Mouse (Mus musculus) midbrain, postnatal 0 days (tissue): ENCODE measurements at regions not wholly inside any gene's neighbourhood (a gene's known extent, or its start where the extent isn't known, plus 50 kb on each side); places are given as distances from the start of the nearest gene placed in this dataset.

Experiments used
- ATAC-seq: fragments of 200-750 bp; cut with Nextera tagmentation; 2 replicates; pipeline ENCODE4 v1.8.0; 2017; ENCODE audit warnings: moderate number of reproducible peaks, mild to moderate bottlenecking, moderate TSS enrichment, moderate library complexity; ENCODE audit not compliant: low FRiP score
- DNase-seq: peaks from one replicate; pipeline ENCODE4 v3.0.0-alpha.2; 2015; ENCODE audit warnings: low spot score
- H3K27ac ChIP-seq: fragments of 300-500 bp; sonication (generic); 2 replicates; pipeline ENCODE4 v1.5.1; 2014; ENCODE audit warnings: low read depth, mild to moderate bottlenecking, low read length, mixed read lengths
- H3K27me3 ChIP-seq: fragments of 300-500 bp; sonication (generic); 2 replicates; pipeline ENCODE4 v1.6.1; 2014; ENCODE audit warnings: low read length, control low read depth, mixed read lengths; ENCODE audit not compliant: insufficient read depth
- H3K36me3 ChIP-seq: fragments of 300-500 bp; sonication (generic); 2 replicates; pipeline ENCODE4 v1.6.1; 2014; ENCODE audit warnings: low read length, control low read depth, mixed read lengths; ENCODE audit not compliant: insufficient read depth
- H3K4me1 ChIP-seq: fragments of 300-500 bp; sonication (generic); 2 replicates; pipeline ENCODE4 v1.6.1; 2014; ENCODE audit warnings: mild to moderate bottlenecking, control low read depth, antibody characterized with exemption, low read length, mixed read lengths; ENCODE audit not compliant: insufficient read depth
- H3K4me2 ChIP-seq: fragments of 300-500 bp; sonication (generic); 2 replicates; pipeline ENCODE4 v1.6.1; 2014; ENCODE audit warnings: low read depth, mild to moderate bottlenecking, low read length, mixed read lengths; ENCODE audit not compliant: poor library complexity, severe bottlenecking
- H3K4me3 ChIP-seq: fragments of 300-500 bp; sonication (generic); 2 replicates; pipeline ENCODE4 v1.5.1; 2014; ENCODE audit warnings: low read depth, mild to moderate bottlenecking, low read length, moderate library complexity
- H3K9ac ChIP-seq: fragments of 300-500 bp; sonication (generic); replicated peaks from 2 replicates; pipeline ENCODE4 v1.6.1; 2014; ENCODE audit warnings: mild to moderate bottlenecking, low read length, moderate library complexity, mixed read lengths; ENCODE audit not compliant: poor library complexity, severe bottlenecking
- H3K9me3 ChIP-seq: fragments of 300-500 bp; sonication (generic); 2 replicates; pipeline ENCODE4 v1.6.1; 2016; ENCODE audit warnings: low read length, control low read depth
- CTCF ChIP-seq: IDR thresholded peaks from 2 replicates; pipeline ENCODE4 v1.5.1; 2016; ENCODE audit warnings: antibody characterized with exemption, mild to moderate bottlenecking
- WGBS: fragments of 180-500 bp; shearing (Covaris S2); extraction: QIAGEN DNeasy Blood & Tissue Kit; methylation state at CpG from one replicate; pipeline ENCODE4 v1.1.7; 2014; 5-methylcytosine and 5-hydroxymethylcytosine counted together

- DNase-seq: no peak
- H3K9ac ChIP-seq: no peak overlapping the region
- H3K36me3 ChIP-seq: no peaks in the 10 kb centered on the region
- H3K4me1 ChIP-seq: no peaks in the 10 kb centered on the region
- no peak for ATAC-seq
- H3K27me3 ChIP-seq: no peaks in the 10 kb centered on the region
- H3K9me3 ChIP-seq: no peaks in the 10 kb centered on the region
- TF ChIP-seq CTCF: no peak
- H3K27ac ChIP-seq: no peak overlapping the region
- WGBS: 91% methylated on average over 3 of the region's 3 CpGs
- no peak overlapping the region for H3K4me3 ChIP-seq
- no peak overlapping the region for H3K4me2 ChIP-seq
Observed at GRCm38 (mm10) chr1:47854372-47854771, 961.7 kb upstream of the Slc39a10 start.

GRCm38 (mm10) chr1:47853911-47854310, 961.3 kb upstream of the Slc39a10 start:
- 91% methylated on average over 4 of the region's 4 CpGs for WGBS
- ATAC-seq (no peak), DNase-seq (no peak)
- H3K36me3 ChIP-seq: no peaks in the 10 kb centered on the region
- no peaks in the 10 kb centered on the region for H3K9me3 ChIP-seq
- H3K9ac ChIP-seq: no peak overlapping the region
- no peak overlapping the region for H3K4me2 ChIP-seq
- H3K4me1 ChIP-seq: no peaks in the 10 kb centered on the region
- no peak for TF ChIP-seq CTCF
- no peak overlapping the region for H3K27ac ChIP-seq
- H3K4me3 ChIP-seq: no peak overlapping the region
- no peaks in the 10 kb centered on the region for H3K27me3 ChIP-seq

GRCm38 (mm10) chr1:47840811-47841210, 948.2 kb upstream of the Slc39a10 start:
- Histone ChIP-seq H3K4me1 (no peaks in the 10 kb centered on the region), H3K36me3 (no peaks in the 10 kb centered on the region), H3K9me3 (no peaks in the 10 kb centered on the region), H3K9ac (no peak overlapping the region), H3K4me3 (no peak overlapping the region), H3K4me2 (no peak overlapping the region), H3K27me3 (no peaks in the 10 kb centered on the region), H3K27ac (no peak overlapping the region)
- 58% methylated on average over 2 of the region's 2 CpGs for WGBS
- TF ChIP-seq CTCF: no peak
- ATAC-seq: no peak
- DNase-seq: no peak

GRCm38 (mm10) chr1:47834072-47834471, 941.4 kb upstream of the Slc39a10 start:
- no peak overlapping the region for H3K4me2 ChIP-seq
- TF ChIP-seq CTCF: no peak
- no peaks in the 10 kb centered on the region for H3K27me3 ChIP-seq
- DNase-seq (no peak), ATAC-seq (no peak)
- H3K27ac ChIP-seq: no peak overlapping the region
- H3K4me3 ChIP-seq: no peak overlapping the region
- H3K9ac ChIP-seq: no peak overlapping the region
- no peaks in the 10 kb centered on the region for H3K9me3 ChIP-seq
- H3K36me3 ChIP-seq: no peaks in the 10 kb centered on the region
- no peaks in the 10 kb centered on the region for H3K4me1 ChIP-seq

GRCm38 (mm10) chr1:47827206-47827605, 934.6 kb upstream of the Slc39a10 start:
- Histone ChIP-seq H3K4me2 (no peak overlapping the region), H3K4me3 (no peak overlapping the region), H3K9ac (no peak overlapping the region), H3K27ac (no peak overlapping the region), H3K27me3 (no peaks in the 10 kb centered on the region), H3K36me3 (no peaks in the 10 kb centered on the region), H3K4me1 (no peaks in the 10 kb centered on the region), H3K9me3 (no peaks in the 10 kb centered on the region)
- 92% methylated on average over 6 of the region's 6 CpGs for WGBS
- ATAC-seq (no peak), DNase-seq (no peak)
- no peak for TF ChIP-seq CTCF

- peak; percentile 77 for TF ChIP-seq CTCF
Observed at GRCm38 (mm10) chr1:47809508-47809907, 916.9 kb upstream of the Slc39a10 start.

More at GRCm38 (mm10) chr1:47809508-47809907, 916.9 kb upstream of the Slc39a10 start:
- Histone ChIP-seq H3K9ac (no peak overlapping the region), H3K27me3 (no peaks in the 10 kb centered on the region), H3K27ac (no peak overlapping the region), H3K36me3 (no peaks in the 10 kb centered on the region), H3K4me3 (no peak overlapping the region), H3K9me3 (no peaks in the 10 kb centered on the region), H3K4me1 (no peaks in the 10 kb centered on the region), H3K4me2 (no peak overlapping the region)
- WGBS: 33% methylated on average over 7 of the region's 7 CpGs
- DNase-seq (peak; percentile 80), ATAC-seq (no peak)
